14 mouse cellular contexts compared by ENCODE assay signal in the genomic region with DNA sequence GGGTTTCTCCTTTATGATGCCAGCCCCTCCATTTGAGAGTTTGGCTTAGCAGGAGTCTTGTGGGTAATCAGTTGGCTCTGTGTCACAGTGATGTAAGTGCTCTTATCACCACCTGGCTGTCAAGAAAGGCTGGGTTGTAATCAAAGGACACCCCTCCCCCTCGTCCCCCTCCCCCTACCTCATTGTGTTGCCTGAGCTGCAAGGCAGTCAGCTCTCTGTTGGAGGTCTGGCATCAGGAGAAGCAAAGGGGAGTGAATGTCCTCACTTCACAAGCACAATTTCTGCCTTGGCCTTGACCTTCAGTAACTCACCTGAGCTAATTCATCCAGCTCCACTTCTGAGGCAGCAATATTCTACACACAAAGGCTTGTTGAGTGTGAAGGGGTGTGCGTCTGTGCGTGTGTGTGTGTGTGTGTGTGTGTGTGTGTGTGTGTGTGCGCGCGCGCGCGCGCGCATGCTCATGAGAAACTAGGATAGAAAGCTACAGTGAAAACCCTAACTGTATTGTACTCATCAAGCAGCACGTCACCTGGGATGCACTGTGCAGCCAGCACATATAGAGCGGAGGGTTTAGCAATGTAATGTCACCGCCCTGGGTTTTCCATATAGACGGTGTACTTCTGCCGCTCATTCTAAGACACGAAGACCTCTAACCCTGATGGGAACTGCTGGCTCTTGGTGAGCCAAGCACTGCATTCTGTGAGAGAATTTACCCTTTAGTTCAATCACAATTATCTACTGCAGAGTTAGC.
A peak's percentile ranks its signal among the peaks of the same experiment; 100 is the strongest.
DNase-seq lines count a peak whose midpoint lies in the region; ATAC-seq and TF ChIP-seq lines count a peak whose summit lies in the region.
"Had no signal": no experiment of that assay in that cellular context is flagged by ENCODE, and none has a peak within 500 bp of the region (broad histone marks: within the 10 kb centered on the region; RNA-seq: fewer than 3 reads in every experiment).

No protein-coding gene starts in this region.

- H3K9ac ChIP-seq in embryonic facial prominence, embryonic 11.5 days (replicated peaks; ENCODE audit: low read length), result no peak overlapping the region
- no peak overlapping the region for H3K9ac ChIP-seq in lung, embryonic 14.5 days
- no peak overlapping the region for H3K9ac ChIP-seq in forebrain, embryonic 15.5 days (replicated peaks)
- H3K9ac ChIP-seq in midbrain, embryonic 15.5 days, result no peak overlapping the region

- H3K27ac ChIP-seq in embryonic facial prominence, embryonic 11.5 days (replicated peaks; ENCODE audit: low read depth, low read length), result no peak overlapping the region
- no peak overlapping the region for H3K27ac ChIP-seq in embryonic facial prominence, embryonic 10.5 days (replicated peaks)
- H3K27ac ChIP-seq in lung, embryonic 14.5 days (ENCODE audit: low read depth), result no peak overlapping the region
- H3K27ac ChIP-seq in forebrain, embryonic 15.5 days (replicated peaks), result peak overlapping the region; percentile 27; the same call in 1 of the 2 replicates
- H3K27ac ChIP-seq in midbrain, embryonic 15.5 days, result 0 out of 2 replicates have a peak overlapping the region, but pooled peaks have one; percentile 13

- H3K9me3 ChIP-seq in embryonic facial prominence, embryonic 11.5 days (replicated peaks; ENCODE audit: control insufficient read depth, low read length), result no peaks in the 10 kb centered on the region
- H3K9me3 ChIP-seq in embryonic facial prominence, embryonic 10.5 days, result no peaks in the 10 kb centered on the region
- no peaks in the 10 kb centered on the region for H3K9me3 ChIP-seq in lung, embryonic 14.5 days (ENCODE audit: low read depth, low read length)
- no peaks in the 10 kb centered on the region for H3K9me3 ChIP-seq in forebrain, embryonic 15.5 days
- H3K9me3 ChIP-seq in midbrain, embryonic 15.5 days, result no peaks in the 10 kb centered on the region

- WGBS in embryonic facial prominence, embryonic 11.5 days, result 76% methylated on average over 17 of the region's 17 CpGs
- WGBS in embryonic facial prominence, embryonic 10.5 days, result 73% methylated on average over 17 of the region's 17 CpGs
- WGBS in lung, embryonic 14.5 days, result 66% methylated on average over 17 of the region's 17 CpGs
- WGBS in forebrain, embryonic 15.5 days, result 70% methylated on average over 17 of the region's 17 CpGs
- WGBS in midbrain, embryonic 15.5 days, result 72% methylated on average over 17 of the region's 17 CpGs

- ATAC-seq in embryonic facial prominence, embryonic 11.5 days (replicated peaks; ENCODE audit: insufficient number of reproducible peaks, low FRiP score, low TSS enrichment, low read depth), result 0 out of 2 replicates have a peak, but pooled peaks have one; percentile 23
- peak; percentile 38; the same call in 1 of the 2 replicates for ATAC-seq in lung, embryonic 14.5 days (ENCODE audit: insufficient read depth)
- ATAC-seq in forebrain, embryonic 15.5 days (replicated peaks), result peak; percentile 48
- ATAC-seq in midbrain, embryonic 15.5 days (replicated peaks), result peak; percentile 76
- no peak for ATAC-seq in CD4-positive, CD25-positive, alpha-beta regulatory T cell, adult 4 months

- no peak overlapping the region for H3K4me3 ChIP-seq in embryonic facial prominence, embryonic 11.5 days (ENCODE audit: low read depth, low read length)
- H3K4me3 ChIP-seq in embryonic facial prominence, embryonic 10.5 days, result no peak overlapping the region
- no peak overlapping the region for H3K4me3 ChIP-seq in lung, embryonic 14.5 days (ENCODE audit: low read depth, low read length)
- no peak overlapping the region for H3K4me3 ChIP-seq in forebrain, embryonic 15.5 days
- H3K4me3 ChIP-seq in midbrain, embryonic 15.5 days, result no peak overlapping the region
- H3K4me3 ChIP-seq: erythroblast, embryonic 14.5 days; myocyte had no signal

- H3K4me1 ChIP-seq in embryonic facial prominence, embryonic 11.5 days (ENCODE audit: control insufficient read depth, insufficient read depth, low read length), result no peaks in the 10 kb centered on the region
- peaks cover 46% of the 10 kb centered on the region for H3K4me1 ChIP-seq in embryonic facial prominence, embryonic 10.5 days
- H3K4me1 ChIP-seq in lung, embryonic 14.5 days (ENCODE audit: insufficient read depth), result peaks cover 18% of the 10 kb centered on the region
- H3K4me1 ChIP-seq in forebrain, embryonic 15.5 days, result peaks cover 39% of the 10 kb centered on the region
- H3K4me1 ChIP-seq in midbrain, embryonic 15.5 days, result peaks cover 28% of the 10 kb centered on the region

- TF ChIP-seq CTCF in lung, embryonic 14.5 days (IDR thresholded peaks at IDR 0.05; ENCODE audit: low read depth), result no peak

- H3K36me3 ChIP-seq in embryonic facial prominence, embryonic 11.5 days (replicated peaks; ENCODE audit: control insufficient read depth, insufficient read depth, low read depth, low read length), result no peaks in the 10 kb centered on the region
- no peaks in the 10 kb centered on the region for H3K36me3 ChIP-seq in embryonic facial prominence, embryonic 10.5 days (replicated peaks)
- no peaks in the 10 kb centered on the region for H3K36me3 ChIP-seq in lung, embryonic 14.5 days (ENCODE audit: insufficient read depth)
- H3K36me3 ChIP-seq in forebrain, embryonic 15.5 days, result no peaks in the 10 kb centered on the region
- H3K36me3 ChIP-seq in midbrain, embryonic 15.5 days (replicated peaks), result no peaks in the 10 kb centered on the region

- no peak overlapping the region for H3K4me2 ChIP-seq in embryonic facial prominence, embryonic 11.5 days (ENCODE audit: low read depth, low read length)
- H3K4me2 ChIP-seq in lung, embryonic 14.5 days, result no peak overlapping the region
- H3K4me2 ChIP-seq in forebrain, embryonic 15.5 days (replicated peaks), result no peak overlapping the region
- H3K4me2 ChIP-seq in midbrain, embryonic 15.5 days, result no peak overlapping the region

- DNase-seq in embryonic facial prominence, embryonic 11.5 days (ENCODE audit: low spot score), result no peak
- no peak for DNase-seq in embryonic facial prominence, embryonic 10.5 days (ENCODE audit: low spot score)
- DNase-seq in lung, embryonic 14.5 days, result no peak
- no peak for DNase-seq in lung, postnatal 25 days (ENCODE audit: low spot score)
- no peak for DNase-seq in T-cell, adult 2 months (ENCODE audit: low spot score)
- DNase-seq: adrenal gland, postnatal 10 days; gastrocnemius, postnatal 14 days; kidney, postnatal 4 days; lung, postnatal 14 days had no signal

- H3K27me3 ChIP-seq in embryonic facial prominence, embryonic 11.5 days (ENCODE audit: control insufficient read depth, insufficient read depth, low read length), result no peaks in the 10 kb centered on the region
- no peaks in the 10 kb centered on the region for H3K27me3 ChIP-seq in embryonic facial prominence, embryonic 10.5 days (replicated peaks; ENCODE audit: low read depth, poor library complexity, severe bottlenecking)
- H3K27me3 ChIP-seq in lung, embryonic 14.5 days (ENCODE audit: insufficient read depth, low read length), result no peaks in the 10 kb centered on the region
- no peaks in the 10 kb centered on the region for H3K27me3 ChIP-seq in forebrain, embryonic 15.5 days
- no peaks in the 10 kb centered on the region for H3K27me3 ChIP-seq in midbrain, embryonic 15.5 days (replicated peaks)

Comparison
In these comparisons a context has a peak if more than half of its experiments do, and no peak if none do; other contexts are left out.
1. H3K27ac ChIP-seq: peak in forebrain, embryonic 15.5 days (single experiment) and midbrain, embryonic 15.5 days (single experiment); none in embryonic facial prominence, embryonic 11.5 days (single experiment), embryonic facial prominence, embryonic 10.5 days (single experiment) and lung, embryonic 14.5 days (single experiment).